Mouse (Mus musculus): ENCODE results near the gene Rnf123. TPM values are rescaled to one million over a fixed set of nuclear protein-coding genes. Genes with fewer than 3 reads are reported as not detected.

Gene Rnf123
- total RNA-seq, 1 experiment from 2014 or later = 87.0 TPM

- DNase-seq = no peak
Measured at GRCm38 (mm10) chr9:108104766-108105548, 21.8 kb upstream of the Rnf123 start.

GRCm38 (mm10) chr9:108099619-108100018 is 16.5 kb upstream of the Rnf123 start:
- no peak for DNase-seq

GRCm38 (mm10) chr9:108095949-108096712 is 13.0 kb upstream of the Rnf123 start:
- no peak for DNase-seq

GRCm38 (mm10) chr9:108095518-108095917 is 12.4 kb upstream of the Rnf123 start:
- peak; percentile 54 for DNase-seq

GRCm38 (mm10) chr9:108094998-108095411 is 11.9 kb upstream of the Rnf123 start:
- DNase-seq = no peak

GRCm38 (mm10) chr9:108094184-108094941 is 11.2 kb upstream of the Rnf123 start, which contains the start of gene Apeh:
Apeh (minus strand) TSS chr9:108094606.
- DNase-seq = peak; percentile 96

GRCm38 (mm10) chr9:108093586-108093985 is 10.4 kb upstream of the Rnf123 start:
- no peak for DNase-seq

GRCm38 (mm10) chr9:108090611-108091120 is 7.5 kb upstream of the Rnf123 start:
- no peak for DNase-seq

GRCm38 (mm10) chr9:108085261-108085660 is 2.1 kb upstream of the Rnf123 start:
- DNase-seq = no peak

GRCm38 (mm10) chr9:108083561-108083960 is 415 bp upstream of the Rnf123 start:
- DNase-seq = no peak

GRCm38 (mm10) chr9:108082549-108082948 is 597 bp downstream of the Rnf123 start:
- DNase-seq = no peak

GRCm38 (mm10) chr9:108080168-108080567 is 3.0 kb downstream of the Rnf123 start, which contains the start of gene Mst1:
Mst1 (plus strand) TSS chr9:108080436.
- no peak for DNase-seq

GRCm38 (mm10) chr9:108073141-108073930 is 9.8 kb downstream of the Rnf123 start:
- no peak for DNase-seq

GRCm38 (mm10) chr9:108072481-108072924 is 10.6 kb downstream of the Rnf123 start:
- no peak for DNase-seq

GRCm38 (mm10) chr9:108071801-108072200 is 11.3 kb downstream of the Rnf123 start:
- DNase-seq = no peak

- no peak for DNase-seq
Measured at GRCm38 (mm10) chr9:108069529-108069928, 13.6 kb downstream of the Rnf123 start.

GRCm38 (mm10) chr9:108069007-108069406 is 14.1 kb downstream of the Rnf123 start:
- DNase-seq = no peak

GRCm38 (mm10) chr9:108067900-108068299 is 15.2 kb downstream of the Rnf123 start:
- peak; percentile 71 for DNase-seq

- DNase-seq = no peak
Measured at GRCm38 (mm10) chr9:108067199-108067598, 15.9 kb downstream of the Rnf123 start.

GRCm38 (mm10) chr9:108065491-108066011 is 17.6 kb downstream of the Rnf123 start:
- peak; percentile 58 for DNase-seq

- no peak for DNase-seq
Measured at GRCm38 (mm10) chr9:108063361-108063760, 19.8 kb downstream of the Rnf123 start.
